Mouse (Mus musculus) hindbrain, postnatal 0 days (tissue): ENCODE data around the gene Abraxas2. TPM values are rescaled to one million over a fixed set of nuclear protein-coding genes. Genes with fewer than 3 reads are reported as not detected.

Experiments
- ATAC-seq: fragments of 200-750 bp; cut with Nextera tagmentation; 2 replicates; pipeline ENCODE4 v1.8.0; 2017; ENCODE audit warnings: mild to moderate bottlenecking, moderate TSS enrichment, moderate library complexity
- DNase-seq: peaks from one replicate; pipeline ENCODE4 v3.0.0-alpha.2; 2015; ENCODE audit warnings: low spot score
- H3K27ac ChIP-seq: fragments of 300-500 bp; sonication (generic); 2 replicates; pipeline ENCODE4 v1.5.1; 2014; ENCODE audit warnings: mild to moderate bottlenecking
- H3K27me3 ChIP-seq: fragments of 300-500 bp; sonication (generic); 2 replicates; pipeline ENCODE4 v1.6.1; 2014; ENCODE audit warnings: low read length, mixed read lengths; ENCODE audit not compliant: insufficient read depth
- H3K36me3 ChIP-seq: fragments of 300-500 bp; sonication (generic); 2 replicates; pipeline ENCODE4 v1.6.1; 2014; ENCODE audit warnings: low read length, mixed read lengths; ENCODE audit not compliant: insufficient read depth
- H3K4me1 ChIP-seq: fragments of 300-500 bp; sonication (generic); 2 replicates; pipeline ENCODE4 v1.6.1; 2014; ENCODE audit warnings: antibody characterized with exemption, low read length, mixed read lengths; ENCODE audit not compliant: insufficient read depth
- H3K4me2 ChIP-seq: fragments of 300-500 bp; sonication (generic); 2 replicates; pipeline ENCODE4 v1.6.1; 2014; ENCODE audit warnings: low read depth, mild to moderate bottlenecking, low read length, moderate library complexity, mixed read lengths
- H3K4me3 ChIP-seq: fragments of 300-500 bp; sonication (generic); 2 replicates; pipeline ENCODE4 v1.5.1; 2014; ENCODE audit warnings: low read length
- H3K9ac ChIP-seq: fragments of 300-500 bp; sonication (generic); replicated peaks from 2 replicates; pipeline ENCODE4 v1.6.1; 2014; ENCODE audit warnings: mild to moderate bottlenecking, low read length, moderate library complexity, mixed read lengths
- H3K9me3 ChIP-seq: fragments of 300-500 bp; sonication (generic); 2 replicates; pipeline ENCODE4 v1.6.1; 2016; ENCODE audit warnings: low read length, mixed read lengths
- CTCF ChIP-seq: IDR thresholded peaks from 2 replicates; pipeline ENCODE4 v1.5.1; 2016; ENCODE audit warnings: antibody characterized with exemption, control low read depth, low read depth
- WGBS: fragments of 180-500 bp; shearing (Covaris S2); extraction: QIAGEN DNeasy Blood & Tissue Kit; methylation state at CpG from one replicate; pipeline ENCODE4 v1.1.7; 2014; 5-methylcytosine and 5-hydroxymethylcytosine counted together
- polyA plus RNA-seq: library from polyadenylated mRNA; unstranded; fragments of >200 nt; fragmentation: Nextera tagmentation; extraction: Ambion mirVana; gene quantifications from 2 replicates; pipeline ENCODE4 v1.2.1, GENCODE M21; 2015
- total RNA-seq: library from RNA; depleted of rRNA; stranded (reverse); fragments of >200 nt; gene quantifications from 2 replicates; pipeline ENCODE4 v1.2.3, GENCODE M21; 2014

The Abraxas2 gene
- total and polyA plus RNA-seq, 2 experiments from 2014 or later = 22.2 to 33.1 TPM

GRCm38 (mm10) chr7:132820692-132821091 lies 38.3 kb upstream of the Abraxas2 start:
- no peak overlapping the region for H3K4me2 ChIP-seq
- no peak overlapping the region for H3K27ac ChIP-seq
- no peaks in the 10 kb centered on the region for H3K4me1 ChIP-seq
- H3K9ac ChIP-seq = no peak overlapping the region
- no peak for TF ChIP-seq CTCF
- WGBS = 69% methylated on average over 3 of the region's 3 CpGs
- no peaks in the 10 kb centered on the region for H3K9me3 ChIP-seq
- peaks cover 5% of the 10 kb centered on the region; the same call in 1 of the 2 replicates for H3K36me3 ChIP-seq
- no peak overlapping the region for H3K4me3 ChIP-seq
- no peaks in the 10 kb centered on the region for H3K27me3 ChIP-seq
- no peak for ATAC-seq
- no peak for DNase-seq

- ATAC-seq (no peak), DNase-seq (no peak)
- TF ChIP-seq CTCF = no peak
- no peak overlapping the region for H3K9ac ChIP-seq
- H3K4me2 ChIP-seq = no peak overlapping the region
- H3K36me3 ChIP-seq = peaks cover 20% of the 10 kb centered on the region
- no peak overlapping the region for H3K4me3 ChIP-seq
- H3K4me1 ChIP-seq = no peaks in the 10 kb centered on the region
- no peaks in the 10 kb centered on the region for H3K9me3 ChIP-seq
- no peaks in the 10 kb centered on the region for H3K27me3 ChIP-seq
- no peak overlapping the region for H3K27ac ChIP-seq
These were observed 35.2 kb upstream of the Abraxas2 start for GRCm38 (mm10) chr7:132823832-132824231.

- H3K27me3 ChIP-seq = no peaks in the 10 kb centered on the region
- no peaks in the 10 kb centered on the region for H3K9me3 ChIP-seq
- H3K4me3 ChIP-seq = no peak overlapping the region
- TF ChIP-seq CTCF = no peak
- no peak overlapping the region for H3K4me2 ChIP-seq
- ATAC-seq (no peak), DNase-seq (no peak)
- no peak overlapping the region for H3K9ac ChIP-seq
- H3K36me3 ChIP-seq = peaks cover 21% of the 10 kb centered on the region
- WGBS = 23% methylated on average over 1 of the region's 1 CpGs
- H3K27ac ChIP-seq = no peak overlapping the region
- H3K4me1 ChIP-seq = no peaks in the 10 kb centered on the region
These were observed 34.5 kb upstream of the Abraxas2 start for GRCm38 (mm10) chr7:132824346-132825022.

- no peak for ATAC-seq
- 76% methylated on average over 4 of the region's 4 CpGs for WGBS
- H3K27ac ChIP-seq = no peak overlapping the region
- no peak overlapping the region for H3K4me3 ChIP-seq
- no peak for TF ChIP-seq CTCF
- no peaks in the 10 kb centered on the region for H3K27me3 ChIP-seq
- no peak for DNase-seq
- H3K36me3 ChIP-seq = peaks cover 26% of the 10 kb centered on the region
- no peak overlapping the region for H3K9ac ChIP-seq
- H3K4me2 ChIP-seq = no peak overlapping the region
- no peaks in the 10 kb centered on the region for H3K9me3 ChIP-seq
- H3K4me1 ChIP-seq = no peaks in the 10 kb centered on the region
These were observed 28.1 kb upstream of the Abraxas2 start for GRCm38 (mm10) chr7:132830955-132831354.

- DNase-seq = no peak
- H3K27ac ChIP-seq = no peak overlapping the region
- H3K9ac ChIP-seq = no peak overlapping the region
- H3K36me3 ChIP-seq = peaks cover 3% of the 10 kb centered on the region; the same call in 1 of the 2 replicates
- no peak for TF ChIP-seq CTCF
- 72% methylated on average over 5 of the region's 5 CpGs for WGBS
- H3K4me1 ChIP-seq = no peaks in the 10 kb centered on the region
- no peaks in the 10 kb centered on the region for H3K9me3 ChIP-seq
- no peak for ATAC-seq
- no peak overlapping the region for H3K4me3 ChIP-seq
- no peak overlapping the region for H3K4me2 ChIP-seq
- no peaks in the 10 kb centered on the region for H3K27me3 ChIP-seq
These were observed 17.7 kb upstream of the Abraxas2 start for GRCm38 (mm10) chr7:132841287-132841686.

- no peaks in the 10 kb centered on the region for H3K4me1 ChIP-seq
- no peak overlapping the region for H3K4me3 ChIP-seq
- ATAC-seq (no peak), DNase-seq (no peak)
- no peaks in the 10 kb centered on the region for H3K9me3 ChIP-seq
- TF ChIP-seq CTCF = no peak
- H3K9ac ChIP-seq = no peak overlapping the region
- H3K36me3 ChIP-seq = peaks cover 3% of the 10 kb centered on the region; the same call in 1 of the 2 replicates
- H3K27me3 ChIP-seq = no peaks in the 10 kb centered on the region
- H3K4me2 ChIP-seq = no peak overlapping the region
- WGBS = 100% methylated on average over 1 of the region's 1 CpGs
- H3K27ac ChIP-seq = no peak overlapping the region
These were observed 16.6 kb upstream of the Abraxas2 start for GRCm38 (mm10) chr7:132842455-132842854.

GRCm38 (mm10) chr7:132843152-132843551 lies 15.9 kb upstream of the Abraxas2 start:
- no peak overlapping the region for H3K4me2 ChIP-seq

More at GRCm38 (mm10) chr7:132843152-132843551, 15.9 kb upstream of the Abraxas2 start:
- ATAC-seq (no peak), DNase-seq (no peak)
- no peak overlapping the region for H3K9ac ChIP-seq
- TF ChIP-seq CTCF = no peak
- H3K27me3 ChIP-seq = no peaks in the 10 kb centered on the region
- peaks cover 7% of the 10 kb centered on the region; the same call in 1 of the 2 replicates for H3K36me3 ChIP-seq
- no peak overlapping the region for H3K4me3 ChIP-seq
- H3K9me3 ChIP-seq = no peaks in the 10 kb centered on the region
- no peak overlapping the region for H3K27ac ChIP-seq
- no peaks in the 10 kb centered on the region for H3K4me1 ChIP-seq
- 93% methylated on average over 3 of the region's 3 CpGs for WGBS
